Mouse (Mus musculus) liver, embryonic 11.5 days (tissue): Measurements from ENCODE around the gene Slc25a22. TPM values are rescaled to one million over a fixed set of nuclear protein-coding genes. Genes with fewer than 3 reads are reported as not detected.

Experiments used
- ATAC-seq: fragments of 200-750 bp; cut with Nextera tagmentation; replicated peaks from 2 replicates; pipeline ENCODE4 v1.8.0; 2017; ENCODE audit warnings: moderate number of reproducible peaks, mild to moderate bottlenecking, moderate TSS enrichment, moderate library complexity; ENCODE audit not compliant: low FRiP score
- DNase-seq: peaks from one replicate; pipeline ENCODE4 v3.0.0-alpha.2; 2017; ENCODE audit warnings: low spot score
- H3K27ac ChIP-seq: fragments of 300-500 bp; sonication (generic); 2 replicates; pipeline ENCODE4 v1.5.1; 2014; ENCODE audit warnings: mild to moderate bottlenecking, low read depth, low read length, control low read depth
- H3K27me3 ChIP-seq: fragments of 300-500 bp; sonication (generic); replicated peaks from 2 replicates; pipeline ENCODE4 v1.6.1; 2014; ENCODE audit warnings: low read length, mixed read lengths; ENCODE audit not compliant: control insufficient read depth, insufficient read depth
- H3K36me3 ChIP-seq: fragments of 300-500 bp; sonication (generic); 2 replicates; pipeline ENCODE4 v1.6.1; 2014; ENCODE audit warnings: mild to moderate bottlenecking, low read length, moderate library complexity, mixed read lengths; ENCODE audit not compliant: control insufficient read depth, insufficient read depth
- H3K4me1 ChIP-seq: fragments of 300-500 bp; sonication (generic); replicated peaks from 2 replicates; pipeline ENCODE4 v1.6.1; 2014; ENCODE audit warnings: low read length, mixed read lengths; ENCODE audit not compliant: control insufficient read depth, insufficient read depth
- H3K4me2 ChIP-seq: fragments of 300-500 bp; sonication (generic); 2 replicates; pipeline ENCODE4 v1.6.1; 2014; ENCODE audit warnings: mild to moderate bottlenecking, control low read depth, moderate library complexity
- H3K4me3 ChIP-seq: fragments of 300-500 bp; sonication (generic); 2 replicates; pipeline ENCODE4 v1.5.1; 2014; ENCODE audit warnings: low read depth, low read length, control low read depth
- H3K9ac ChIP-seq: fragments of 300-500 bp; sonication (generic); 2 replicates; pipeline ENCODE4 v1.6.1; 2014; ENCODE audit warnings: low read depth, low read length, control low read depth
- H3K9me3 ChIP-seq: fragments of 300-500 bp; sonication (generic); 2 replicates; pipeline ENCODE4 v1.6.1; 2016; ENCODE audit warnings: low read length, inconsistent platforms, mixed read lengths; ENCODE audit not compliant: control insufficient read depth
- WGBS: fragments of 180-500 bp; shearing (Covaris S2); extraction: QIAGEN DNeasy Blood & Tissue Kit; methylation state at CpG from one replicate; pipeline ENCODE4 v1.1.7; 2014; 5-methylcytosine and 5-hydroxymethylcytosine counted together
- polyA plus RNA-seq: library from polyadenylated mRNA; unstranded; fragments of >200 nt; fragmentation: Nextera tagmentation; extraction: Ambion mirVana; gene quantifications from 2 replicates; pipeline ENCODE4 v1.2.1, GENCODE M21; 2014

Gene Slc25a22
- polyA plus RNA-seq, 1 experiment from 2014 or later: 36.9 TPM

DNA sequence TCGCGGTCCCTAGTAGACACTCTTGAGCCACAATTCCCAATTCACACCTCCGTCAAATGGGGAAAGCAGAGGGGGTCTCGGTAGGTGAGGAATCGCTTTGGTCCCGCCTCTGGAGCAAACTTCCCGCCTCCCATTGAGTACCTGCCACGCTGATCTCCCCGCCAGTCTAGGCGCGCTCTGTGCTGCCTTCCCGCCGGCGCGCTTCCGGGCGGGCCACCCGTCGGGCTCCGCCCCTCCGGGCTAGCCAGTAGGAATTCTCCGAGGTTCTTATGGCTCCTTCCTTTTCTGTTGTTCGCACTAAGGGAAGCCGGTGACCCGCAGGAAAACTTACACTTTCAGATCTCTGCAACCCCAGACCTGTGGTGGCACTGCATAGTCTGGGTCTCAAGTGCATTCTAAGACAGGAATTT, 6.1 kb upstream of the Slc25a22 start, which contains the start of gene Pidd1:
TSS of gene Pidd1 (minus strand) at position 198 of the 410 bp plus-strand sequence.
- Histone ChIP-seq H3K27me3 (no peaks in the 10 kb centered on the region), H3K27ac (peak within 1 kb of the TSS; percentile 60; the same call in 1 of the 2 replicates), H3K4me1 (peaks cover 26% of the 10 kb centered on the region), H3K4me3 (peak within 1 kb of the TSS; percentile 65), H3K4me2 (peak within 1 kb of the TSS; percentile 90), H3K9me3 (no peaks in the 10 kb centered on the region), H3K9ac (peak within 1 kb of the TSS; percentile 78), H3K36me3 (peaks cover 29% of the 10 kb centered on the region)
- WGBS: under 1% methylated on average over 25 of the region's 25 CpGs
- DNase-seq (peak; percentile 78), ATAC-seq (peak; percentile 72)

DNA sequence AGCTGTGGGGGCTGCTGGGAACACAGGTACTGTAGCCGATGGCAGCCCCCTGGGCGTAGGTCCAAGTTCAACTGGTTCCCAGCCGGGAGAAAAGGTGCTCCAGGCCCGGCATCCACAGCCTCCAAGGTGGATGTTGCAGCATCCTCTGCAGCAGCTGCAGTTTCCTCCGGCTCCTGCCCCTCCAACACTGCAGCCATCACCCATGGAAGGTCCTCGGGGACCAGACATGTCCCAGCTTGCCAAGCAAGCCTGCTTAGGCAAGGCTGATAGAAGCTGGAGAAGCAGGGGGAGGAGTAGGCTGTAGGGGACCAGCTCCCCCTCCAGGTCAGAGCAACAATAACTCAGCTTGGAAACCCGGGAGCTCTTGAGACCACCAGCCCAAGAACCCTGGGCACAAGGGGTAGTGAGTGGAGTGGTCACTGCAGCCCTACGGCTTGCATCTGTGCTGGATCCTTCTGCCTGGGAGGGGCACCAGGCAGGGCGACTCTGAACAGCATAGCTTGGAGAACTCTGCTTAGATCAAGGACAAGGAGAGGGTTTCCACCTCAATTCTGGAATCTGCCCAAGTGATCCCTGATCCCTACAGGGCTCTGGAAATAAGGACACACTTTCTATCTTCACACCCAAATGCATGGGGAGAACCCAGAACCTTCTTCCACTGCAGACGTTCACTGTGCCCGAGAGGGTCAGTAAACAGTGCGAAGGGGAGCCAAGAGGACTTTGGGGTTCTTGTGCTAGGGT, 5.6 kb upstream of the Slc25a22 start:
- peak; percentile 30 for ATAC-seq
- Histone ChIP-seq H3K36me3 (peaks cover 29% of the 10 kb centered on the region), H3K4me1 (peaks cover 20% of the 10 kb centered on the region), H3K9ac (peak overlapping the region; percentile 78), H3K4me3 (peak overlapping the region; percentile 65), H3K27me3 (no peaks in the 10 kb centered on the region), H3K27ac (peak overlapping the region; percentile 60; the same call in 1 of the 2 replicates), H3K4me2 (peak overlapping the region; percentile 90), H3K9me3 (no peaks in the 10 kb centered on the region)
- DNase-seq: no peak
- 26% methylated on average over 12 of the region's 12 CpGs for WGBS

DNA sequence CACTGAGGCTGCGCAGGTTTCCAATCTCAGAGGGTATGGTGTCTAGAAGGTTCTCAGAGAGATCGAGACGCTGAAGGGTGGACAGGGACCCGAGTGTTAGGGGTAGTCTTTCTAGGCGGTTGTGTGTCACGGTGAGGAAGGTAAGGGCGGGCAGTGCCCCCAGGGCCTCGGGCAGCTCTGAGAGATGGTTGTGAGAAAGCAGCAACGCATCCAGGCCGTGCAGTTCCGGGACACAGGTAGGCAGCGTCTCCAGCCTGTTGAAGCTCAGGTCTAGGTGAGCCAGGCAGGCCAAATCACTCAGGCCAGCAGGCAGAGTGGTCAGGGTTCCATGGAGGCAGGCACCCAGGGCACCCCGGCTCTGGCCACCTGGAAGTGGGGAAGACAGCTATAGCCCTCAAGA, 4.5 kb upstream of the Slc25a22 start:
- no peak for DNase-seq
- H3K36me3 ChIP-seq: peaks cover 30% of the 10 kb centered on the region
- H3K4me3 ChIP-seq: peak overlapping the region; percentile 65
- peak overlapping the region; percentile 78; the same call in 1 of the 2 replicates for H3K9ac ChIP-seq
- H3K4me2 ChIP-seq: peak overlapping the region; percentile 90
- ATAC-seq: no peak
- no peaks in the 10 kb centered on the region for H3K9me3 ChIP-seq
- 91% methylated on average over 13 of the region's 13 CpGs for WGBS
- H3K4me1 ChIP-seq: peaks cover 20% of the 10 kb centered on the region
- H3K27me3 ChIP-seq: no peaks in the 10 kb centered on the region
- H3K27ac ChIP-seq: no peak overlapping the region; the same call in 1 of the 2 replicates

DNA sequence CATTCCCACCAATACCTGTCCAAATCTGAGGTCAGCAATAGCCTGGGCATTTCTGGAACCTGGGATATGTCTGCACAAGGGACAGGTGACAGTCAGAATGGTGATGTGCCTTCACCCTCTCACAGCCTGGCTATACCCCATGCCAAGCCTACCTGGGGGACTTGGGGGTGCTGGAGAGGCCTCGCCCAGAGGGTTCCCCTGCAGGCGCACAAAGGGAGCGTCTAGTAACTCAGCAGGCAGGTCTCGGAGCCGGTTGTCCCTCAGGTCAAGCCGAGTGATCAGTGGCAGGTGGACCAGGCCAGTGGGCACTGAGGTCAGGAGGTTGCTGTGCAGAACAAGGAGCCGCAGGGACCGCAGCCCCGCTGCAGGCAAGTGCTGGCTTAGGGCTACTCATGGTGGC, 3.8 kb upstream of the Slc25a22 start:
- Histone ChIP-seq H3K9me3 (no peaks in the 10 kb centered on the region), H3K4me2 (peak overlapping the region; percentile 90), H3K27me3 (no peaks in the 10 kb centered on the region), H3K4me1 (peaks cover 23% of the 10 kb centered on the region), H3K4me3 (0 out of 2 replicates have a peak overlapping the region, but pooled peaks have one; percentile 65), H3K36me3 (peaks cover 30% of the 10 kb centered on the region), H3K9ac (no peak overlapping the region), H3K27ac (no peak overlapping the region)
- DNase-seq: no peak
- no peak for ATAC-seq
- WGBS: 93% methylated on average over 9 of the region's 9 CpGs

DNA sequence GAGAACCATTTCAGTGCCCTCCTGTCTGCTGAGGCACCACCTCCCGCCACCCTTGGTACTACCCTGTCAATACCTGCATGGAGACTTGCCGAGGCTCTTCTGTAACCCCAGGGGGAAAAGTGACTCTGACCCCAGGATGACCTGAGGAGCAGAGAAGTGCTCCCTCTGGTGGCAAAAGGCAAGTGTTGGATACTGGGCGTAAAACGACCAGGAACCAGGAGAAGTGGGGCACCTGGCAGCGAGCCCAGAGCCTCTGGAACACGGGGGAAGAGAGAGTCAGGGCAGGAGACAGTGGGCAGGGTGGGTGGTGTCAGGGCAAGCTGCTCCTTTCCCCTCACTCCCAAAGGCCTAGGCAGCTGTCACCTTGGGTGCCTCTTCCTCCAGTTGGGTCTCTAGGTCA, 2.9 kb upstream of the Slc25a22 start:
- ATAC-seq: no peak

DNA sequence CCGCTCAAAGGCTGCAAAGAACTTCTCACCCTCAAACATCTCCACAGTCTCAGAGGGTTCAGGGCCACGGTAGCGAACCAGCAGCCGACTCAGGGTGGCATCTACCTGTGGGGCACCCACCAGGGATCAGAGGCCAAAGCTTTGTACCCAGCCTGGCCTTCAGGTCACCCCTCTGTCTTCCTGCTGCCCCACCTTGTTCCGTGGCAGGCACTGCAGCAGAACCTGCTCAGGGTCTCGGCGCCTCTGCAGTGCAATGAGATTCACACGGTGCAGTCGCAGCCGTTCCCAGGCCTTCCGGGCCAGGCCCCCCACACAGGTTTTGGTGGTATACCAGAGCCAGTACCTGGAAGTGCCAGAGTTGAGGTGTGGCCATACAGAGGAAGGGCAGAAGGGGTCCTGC, 2.1 kb upstream of the Slc25a22 start:
- no peak overlapping the region for H3K9ac ChIP-seq

More for the DNA sequence above, 2.9 kb upstream of the Slc25a22 start:
- Histone ChIP-seq H3K4me1 (peaks cover 31% of the 10 kb centered on the region), H3K4me3 (no peak overlapping the region), H3K36me3 (peaks cover 30% of the 10 kb centered on the region), H3K9me3 (no peaks in the 10 kb centered on the region), H3K27ac (no peak overlapping the region), H3K9ac (no peak overlapping the region), H3K27me3 (no peaks in the 10 kb centered on the region), H3K4me2 (no peak overlapping the region)
- 42% methylated on average over 6 of the region's 6 CpGs for WGBS
- no peak for DNase-seq

DNA sequence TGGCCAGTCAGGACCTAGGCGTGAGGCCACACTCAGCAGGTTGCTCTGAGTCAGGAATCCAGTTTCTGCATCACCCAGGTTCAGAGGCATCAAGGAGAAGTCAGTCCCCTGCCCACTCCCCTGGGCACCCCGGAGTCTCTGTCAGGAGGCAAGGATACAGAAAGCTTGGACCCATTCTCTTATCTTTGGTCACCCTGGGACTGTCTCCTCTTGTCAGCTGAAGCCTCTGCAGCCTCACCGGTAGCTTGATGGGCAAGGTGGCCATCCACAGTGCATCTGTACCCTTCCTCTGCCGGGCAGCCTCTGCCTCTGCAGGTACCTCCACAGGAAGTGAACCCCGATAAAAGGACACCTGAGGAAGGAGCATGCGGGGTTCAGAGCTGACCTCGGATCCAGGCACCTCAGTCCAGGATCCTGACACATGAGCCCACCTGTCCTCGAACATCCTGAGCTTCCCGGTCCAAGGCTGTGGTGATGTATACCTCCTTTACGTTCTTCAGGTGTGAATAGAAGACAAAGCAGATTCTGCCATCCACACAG, 1.5 kb upstream of the Slc25a22 start:
- Histone ChIP-seq H3K9ac (no peak overlapping the region), H3K36me3 (peaks cover 30% of the 10 kb centered on the region), H3K4me3 (no peak overlapping the region), H3K4me2 (no peak overlapping the region), H3K27me3 (no peaks in the 10 kb centered on the region), H3K27ac (no peak overlapping the region), H3K9me3 (no peaks in the 10 kb centered on the region), H3K4me1 (peaks cover 42% of the 10 kb centered on the region)
- WGBS: 96% methylated on average over 10 of the region's 10 CpGs
- no peak for ATAC-seq
- DNase-seq: no peak

More for the DNA sequence above, 2.1 kb upstream of the Slc25a22 start:
- Histone ChIP-seq H3K4me3 (no peak overlapping the region), H3K4me2 (no peak overlapping the region), H3K4me1 (peaks cover 36% of the 10 kb centered on the region), H3K27me3 (no peaks in the 10 kb centered on the region), H3K36me3 (peaks cover 30% of the 10 kb centered on the region), H3K9me3 (no peaks in the 10 kb centered on the region), H3K27ac (no peak overlapping the region)
- DNase-seq (no peak), ATAC-seq (no peak)
- 97% methylated on average over 11 of the region's 11 CpGs for WGBS

DNA sequence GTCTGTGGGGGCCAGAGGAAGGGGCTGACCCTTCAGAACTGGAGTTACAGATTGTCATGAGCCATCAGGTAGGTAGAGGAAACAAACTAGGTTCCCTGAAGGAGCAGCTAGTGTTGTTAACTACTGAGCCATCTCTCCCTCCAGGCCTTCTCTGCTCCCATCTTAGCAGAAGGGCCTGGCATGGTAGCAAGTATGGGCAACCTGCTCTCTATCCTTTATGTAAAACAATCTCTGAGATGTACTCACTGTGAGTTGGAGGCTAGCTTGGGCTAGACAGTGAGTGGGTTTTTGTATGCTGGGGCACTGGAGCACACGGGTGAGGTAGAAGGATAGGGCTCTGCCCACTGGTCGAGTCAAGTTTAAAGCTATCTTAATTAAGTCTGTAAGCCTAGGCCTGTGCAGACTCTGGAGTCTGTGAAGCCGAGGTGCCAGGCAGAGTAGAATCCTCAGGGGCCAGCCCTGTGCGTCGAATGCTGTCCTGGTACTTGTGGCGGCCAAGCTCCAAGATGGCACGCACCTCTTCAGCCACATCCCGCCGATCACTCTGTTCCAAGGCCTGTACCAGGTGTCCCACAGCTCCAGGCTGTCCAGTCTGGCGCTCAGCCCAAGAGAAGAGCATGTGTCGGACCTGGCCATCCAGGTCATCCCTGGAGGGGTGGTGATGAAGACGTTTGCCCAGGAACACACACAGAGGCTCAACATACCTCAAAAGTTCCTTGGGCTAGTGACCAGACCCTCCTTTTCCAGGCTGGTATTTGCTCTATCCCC, 693 bp upstream of the Slc25a22 start:
- peaks cover 30% of the 10 kb centered on the region for H3K36me3 ChIP-seq
- peaks cover 49% of the 10 kb centered on the region for H3K4me1 ChIP-seq
- 0 out of 2 replicates have a peak overlapping the region, but pooled peaks have one; percentile 19 for H3K27ac ChIP-seq
- DNase-seq (no peak), ATAC-seq (no peak)
- 92% methylated on average over 12 of the region's 12 CpGs for WGBS
- H3K9me3 ChIP-seq: no peaks in the 10 kb centered on the region
- no peak overlapping the region for H3K9ac ChIP-seq
- no peaks in the 10 kb centered on the region for H3K27me3 ChIP-seq
- H3K4me3 ChIP-seq: no peak overlapping the region
- H3K4me2 ChIP-seq: no peak overlapping the region
